Mouse (Mus musculus): ENCODE results near the gene Ssh3. TPM values are rescaled to one million over a fixed set of nuclear protein-coding genes. Genes with fewer than 3 reads are reported as not detected.

Gene Ssh3
- 9.6 TPM for polyA plus RNA-seq (2014; fragmentation: Illumina TruSeq; extraction: RNeasy Lipid Tissue Mini Kit (QIAGEN cat#74804); ENCODE audit: low read depth, low replicate concordance)

GRCm38 (mm10) chr19:4268566-4269361, at the start of gene Ssh3:
Gene Ssh3, minus strand, starts transcription at chr19:4269180.

GRCm38 (mm10) chr19:4306190-4306577, 37.2 kb upstream of the Ssh3 start, which contains the start of gene Grk2:
Gene Grk2, minus strand, starts transcription at chr19:4306222.

GRCm38 (mm10) chr19:4282898-4283553, 14.0 kb upstream of the Ssh3 start, which contains the start of gene Ankrd13d:
Gene Ankrd13d, minus strand, starts transcription at chr19:4283137.

GRCm38 (mm10) chr19:4231253-4232185, 37.5 kb downstream of the Ssh3 start, which contains the start of gene Pold4:
Gene Pold4, plus strand, starts transcription at chr19:4231899.

GRCm38 (mm10) chr19:4214071-4214770, 54.8 kb downstream of the Ssh3 start, which contains the start of the genes Clcf1 and AC109138.7:
Gene Clcf1, plus strand, starts transcription at chr19:4214238.
Gene AC109138.7, plus strand, starts transcription at chr19:4214357.

Other genes starting within 250 kb of the Ssh3 start
- 27.6 TPM for gene Gstp1, start 231.2 kb downstream of the Ssh3 start, polyA plus RNA-seq (2014; fragmentation: Illumina TruSeq; extraction: RNeasy Lipid Tissue Mini Kit (QIAGEN cat#74804); ENCODE audit: low read depth, low replicate concordance)
- 2.6 TPM for gene Gstp2, start 223.2 kb downstream of the Ssh3 start, polyA plus RNA-seq (2014; fragmentation: Illumina TruSeq; extraction: RNeasy Lipid Tissue Mini Kit (QIAGEN cat#74804); ENCODE audit: low read depth, low replicate concordance)
- not detected for gene Gstp3, start 209.6 kb downstream of the Ssh3 start, polyA plus RNA-seq (2014; fragmentation: Illumina TruSeq; extraction: RNeasy Lipid Tissue Mini Kit (QIAGEN cat#74804); ENCODE audit: low read depth, low replicate concordance)
- not detected for gene Cabp2, start 187.6 kb downstream of the Ssh3 start, polyA plus RNA-seq (2014; fragmentation: Illumina TruSeq; extraction: RNeasy Lipid Tissue Mini Kit (QIAGEN cat#74804); ENCODE audit: low read depth, low replicate concordance)
- gene Cdk2ap2, start 172.0 kb downstream of the Ssh3 start, polyA plus RNA-seq (2014; fragmentation: Illumina TruSeq; extraction: RNeasy Lipid Tissue Mini Kit (QIAGEN cat#74804); ENCODE audit: low read depth, low replicate concordance): 4.7 TPM
- 0.63 TPM for gene Pitpnm1, start 169.2 kb downstream of the Ssh3 start, polyA plus RNA-seq (2014; fragmentation: Illumina TruSeq; extraction: RNeasy Lipid Tissue Mini Kit (QIAGEN cat#74804); ENCODE audit: low read depth, low replicate concordance)
- gene Aip, start 143.3 kb downstream of the Ssh3 start, polyA plus RNA-seq (2014; fragmentation: Illumina TruSeq; extraction: RNeasy Lipid Tissue Mini Kit (QIAGEN cat#74804); ENCODE audit: low read depth, low replicate concordance): 0.47 TPM
- not detected for gene Gpr152, start 129.4 kb downstream of the Ssh3 start, polyA plus RNA-seq (2014; fragmentation: Illumina TruSeq; extraction: RNeasy Lipid Tissue Mini Kit (QIAGEN cat#74804); ENCODE audit: low read depth, low replicate concordance)
- gene Cabp4, start 125.1 kb downstream of the Ssh3 start, polyA plus RNA-seq (2014; fragmentation: Illumina TruSeq; extraction: RNeasy Lipid Tissue Mini Kit (QIAGEN cat#74804); ENCODE audit: low read depth, low replicate concordance): 0.66 TPM
- gene Coro1b, start 120.6 kb downstream of the Ssh3 start, polyA plus RNA-seq (2014; fragmentation: Illumina TruSeq; extraction: RNeasy Lipid Tissue Mini Kit (QIAGEN cat#74804); ENCODE audit: low read depth, low replicate concordance): 53.4 TPM
- gene Ptprcap, start 115.6 kb downstream of the Ssh3 start, polyA plus RNA-seq (2014; fragmentation: Illumina TruSeq; extraction: RNeasy Lipid Tissue Mini Kit (QIAGEN cat#74804); ENCODE audit: low read depth, low replicate concordance): 10.0 TPM
- gene Rps6kb2, start 105.8 kb downstream of the Ssh3 start, polyA plus RNA-seq (2014; fragmentation: Illumina TruSeq; extraction: RNeasy Lipid Tissue Mini Kit (QIAGEN cat#74804); ENCODE audit: low read depth, low replicate concordance): 3.2 TPM
- gene Carns1, start 93.7 kb downstream of the Ssh3 start, polyA plus RNA-seq (2014; fragmentation: Illumina TruSeq; extraction: RNeasy Lipid Tissue Mini Kit (QIAGEN cat#74804); ENCODE audit: low read depth, low replicate concordance): 1.9 TPM
- 1.2 TPM for gene Tbc1d10c, start 77.9 kb downstream of the Ssh3 start, polyA plus RNA-seq (2014; fragmentation: Illumina TruSeq; extraction: RNeasy Lipid Tissue Mini Kit (QIAGEN cat#74804); ENCODE audit: low read depth, low replicate concordance)
- gene Ppp1ca, start 77.1 kb downstream of the Ssh3 start, polyA plus RNA-seq (2014; fragmentation: Illumina TruSeq; extraction: RNeasy Lipid Tissue Mini Kit (QIAGEN cat#74804); ENCODE audit: low read depth, low replicate concordance): 90.7 TPM
- gene Rad9a, start 67.5 kb downstream of the Ssh3 start, polyA plus RNA-seq (2014; fragmentation: Illumina TruSeq; extraction: RNeasy Lipid Tissue Mini Kit (QIAGEN cat#74804); ENCODE audit: low read depth, low replicate concordance): 2.5 TPM
- gene Clcf1, start 54.9 kb downstream of the Ssh3 start, polyA plus RNA-seq (2014; fragmentation: Illumina TruSeq; extraction: RNeasy Lipid Tissue Mini Kit (QIAGEN cat#74804); ENCODE audit: low read depth, low replicate concordance): 0.44 TPM
- not detected for gene AC109138.7, start 54.8 kb downstream of the Ssh3 start, polyA plus RNA-seq (2014; fragmentation: Illumina TruSeq; extraction: RNeasy Lipid Tissue Mini Kit (QIAGEN cat#74804); ENCODE audit: low read depth, low replicate concordance)
- gene Pold4, start 37.3 kb downstream of the Ssh3 start, polyA plus RNA-seq (2014; fragmentation: Illumina TruSeq; extraction: RNeasy Lipid Tissue Mini Kit (QIAGEN cat#74804); ENCODE audit: low read depth, low replicate concordance): not detected
- gene Ankrd13d, start 14.0 kb upstream of the Ssh3 start, polyA plus RNA-seq (2014; fragmentation: Illumina TruSeq; extraction: RNeasy Lipid Tissue Mini Kit (QIAGEN cat#74804); ENCODE audit: low read depth, low replicate concordance): not detected
- gene Grk2, start 37.0 kb upstream of the Ssh3 start, polyA plus RNA-seq (2014; fragmentation: Illumina TruSeq; extraction: RNeasy Lipid Tissue Mini Kit (QIAGEN cat#74804); ENCODE audit: low read depth, low replicate concordance): 17.6 TPM
- gene Kdm2a, start 129.1 kb upstream of the Ssh3 start, polyA plus RNA-seq (2014; fragmentation: Illumina TruSeq; extraction: RNeasy Lipid Tissue Mini Kit (QIAGEN cat#74804); ENCODE audit: low read depth, low replicate concordance): 81.4 TPM
- 0.91 TPM for gene Rhod, start 170.3 kb upstream of the Ssh3 start, polyA plus RNA-seq (2014; fragmentation: Illumina TruSeq; extraction: RNeasy Lipid Tissue Mini Kit (QIAGEN cat#74804); ENCODE audit: low read depth, low replicate concordance)
- gene Syt12, start 208.3 kb upstream of the Ssh3 start, polyA plus RNA-seq (2014; fragmentation: Illumina TruSeq; extraction: RNeasy Lipid Tissue Mini Kit (QIAGEN cat#74804); ENCODE audit: low read depth, low replicate concordance): not detected
- 7.6 TPM for gene 2010003K11Rik, start 229.4 kb upstream of the Ssh3 start, polyA plus RNA-seq (2014; fragmentation: Illumina TruSeq; extraction: RNeasy Lipid Tissue Mini Kit (QIAGEN cat#74804); ENCODE audit: low read depth, low replicate concordance)
- 0.50 TPM for gene Pcx, start 241.3 kb upstream of the Ssh3 start, polyA plus RNA-seq (2014; fragmentation: Illumina TruSeq; extraction: RNeasy Lipid Tissue Mini Kit (QIAGEN cat#74804); ENCODE audit: low read depth, low replicate concordance)